Mouse (Mus musculus) heart, adult 8-10 months (tissue): ENCODE measurements around the gene Krtap16-1. TPM values are rescaled to one million over a fixed set of nuclear protein-coding genes. Genes with fewer than 3 reads are reported as not detected.

Source experiments
- DNase-seq: peaks from one replicate; pipeline ENCODE4 v3.0.0; 2022; ENCODE audit warnings: low spot score
- total RNA-seq, 4 experiments: library from RNA; stranded (reverse); gene quantifications; 2 replicates each; pipeline ENCODE4 v1.2.4; 2022

Krtap16-1 gene
- total RNA-seq, 4 experiments from 2014 or later: not detected

DNA sequence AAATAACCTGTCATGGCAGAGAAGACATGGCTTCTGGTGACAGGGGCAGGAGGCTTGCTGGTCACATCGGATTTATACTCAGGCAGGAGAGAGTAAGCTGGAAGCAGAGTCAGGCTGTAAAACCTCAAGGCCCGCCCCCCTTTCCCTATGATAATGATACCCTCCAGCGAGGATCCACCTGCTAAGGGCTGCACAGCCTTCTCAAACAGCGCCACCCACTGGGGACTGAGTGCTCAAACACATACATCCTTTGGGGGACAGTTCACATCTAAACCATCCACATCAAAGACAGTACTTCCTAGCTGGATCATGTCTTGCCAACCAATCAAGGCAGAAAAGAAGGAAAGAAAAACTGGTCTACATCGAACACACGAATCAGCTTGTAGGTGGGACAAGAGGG is 22.2 kb downstream of the Krtap16-1 start:
- no peak for DNase-seq

DNA sequence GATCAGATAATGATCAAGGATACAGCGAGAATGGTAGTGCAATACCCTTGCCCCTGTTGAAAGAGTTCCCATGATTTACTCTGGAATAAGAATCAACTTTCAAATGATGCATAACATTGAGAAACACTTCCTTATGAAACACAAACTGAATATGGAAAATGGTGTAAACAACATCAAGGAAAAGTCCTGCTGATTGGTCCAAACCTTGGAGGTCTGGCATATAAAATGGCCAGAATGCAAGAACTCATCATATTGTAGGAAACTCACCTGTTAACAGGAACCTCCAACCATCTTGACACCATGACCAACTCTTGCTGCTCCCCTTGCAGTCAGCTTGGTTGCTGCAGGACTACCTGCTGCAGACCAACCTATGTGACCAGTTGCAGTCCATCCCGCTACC is 38.2 kb downstream of the Krtap16-1 start, which contains the start of gene Krtap9-5:
Gene Krtap9-5 (plus strand): TSS at position 301 of the 400 bp plus-strand sequence.
- no peak for DNase-seq

DNA sequence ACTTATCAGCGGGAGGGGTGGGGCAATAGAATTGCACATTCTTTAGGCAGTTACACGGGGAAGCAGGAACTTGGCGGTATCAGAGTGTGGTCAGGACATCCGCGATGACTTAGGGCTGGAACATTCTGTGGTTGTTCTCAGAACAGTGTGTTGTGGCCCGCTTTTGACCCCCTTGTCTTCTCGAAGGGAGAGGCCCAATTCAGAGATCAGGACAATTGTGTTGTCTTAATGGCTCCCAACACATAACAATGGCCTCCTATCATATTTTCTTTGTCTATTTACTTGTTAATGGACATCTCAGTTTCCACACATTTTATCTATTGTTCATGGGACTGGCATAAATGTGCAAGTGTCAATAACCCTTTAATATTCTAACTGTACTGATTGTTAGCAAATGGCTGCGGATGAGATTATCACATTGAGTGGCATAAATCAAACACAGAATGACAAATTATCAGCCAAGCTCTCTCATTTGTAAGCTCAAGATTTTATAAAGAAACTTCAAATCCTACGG is 48.6 kb downstream of the Krtap16-1 start:
- DNase-seq: no peak

DNA sequence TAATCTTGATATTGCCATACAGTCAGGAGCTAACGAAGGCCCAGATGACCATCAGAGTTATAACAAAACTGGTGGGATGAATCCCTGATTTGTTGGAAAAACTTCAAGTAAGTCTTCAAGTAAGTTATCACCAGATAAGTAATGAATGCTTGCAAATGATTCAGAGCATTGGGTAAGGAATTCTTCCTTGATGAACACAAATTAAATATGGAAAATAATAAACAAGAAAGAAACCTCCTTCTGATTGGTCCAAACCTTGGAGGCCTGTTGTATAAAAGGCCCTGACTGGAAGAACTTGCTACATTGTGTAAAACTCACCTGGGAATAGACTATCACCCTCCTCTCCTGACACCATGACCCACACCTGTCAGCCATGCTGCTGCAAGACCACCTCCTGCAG is 50.4 kb downstream of the Krtap16-1 start, which contains the start of gene Krtap31-2:
Gene Krtap31-2 (plus strand): TSS at position 301 of the 400 bp plus-strand sequence.
- no peak for DNase-seq

Other genes starting within 250 kb of the Krtap16-1 start
- not detected for gene Gm11595, start 213.7 kb downstream of the Krtap16-1 start, total RNA-seq
- not detected for gene Krtap4-8, start 205.9 kb downstream of the Krtap16-1 start, total RNA-seq
- gene Krtap4-9, start 201.4 kb downstream of the Krtap16-1 start, total RNA-seq: not detected
- not detected for gene Gm11596, start 193.1 kb downstream of the Krtap16-1 start, total RNA-seq
- gene Gm11569, start 187.7 kb downstream of the Krtap16-1 start, total RNA-seq: not detected
- gene Gm11554, start 182.2 kb downstream of the Krtap16-1 start, total RNA-seq: not detected
- gene Krtap4-13, start 176.7 kb downstream of the Krtap16-1 start, total RNA-seq: not detected
- gene Gm11564, start 170.9 kb downstream of the Krtap16-1 start, total RNA-seq: not detected
- gene 2300003K06Rik, start 148.5 kb downstream of the Krtap16-1 start, total RNA-seq: not detected
- gene Krtap4-16, start 135.0 kb downstream of the Krtap16-1 start, total RNA-seq: not detected
- not detected for gene Gm11568, start 128.7 kb downstream of the Krtap16-1 start, total RNA-seq
- not detected for gene Gm11559, start 122.1 kb downstream of the Krtap16-1 start, total RNA-seq
- gene Krtap9-1, start 113.2 kb downstream of the Krtap16-1 start, total RNA-seq: not detected
- not detected for gene Gm11567, start 107.4 kb downstream of the Krtap16-1 start, total RNA-seq
- gene Krtap31-1, start 78.7 kb downstream of the Krtap16-1 start, total RNA-seq: not detected
- gene Gm11565, start 71.8 kb downstream of the Krtap16-1 start, total RNA-seq: not detected
- gene Krtap31-2, start 50.3 kb downstream of the Krtap16-1 start, total RNA-seq: not detected
- not detected for gene Krtap9-5, start 38.1 kb downstream of the Krtap16-1 start, total RNA-seq
- gene Krtap29-1, start 7.5 kb downstream of the Krtap16-1 start, total RNA-seq: not detected
- gene Krtap17-1, start 7.4 kb upstream of the Krtap16-1 start, total RNA-seq: not detected
- not detected for gene Krt33a, start 29.6 kb upstream of the Krtap16-1 start, total RNA-seq
- gene Krt33b, start 43.3 kb upstream of the Krtap16-1 start, total RNA-seq: not detected
- gene Krt34, start 55.0 kb upstream of the Krtap16-1 start, total RNA-seq: not detected
- not detected for gene Krt31, start 64.0 kb upstream of the Krtap16-1 start, total RNA-seq
- not detected for gene Krt32, start 101.6 kb upstream of the Krtap16-1 start, total RNA-seq
- not detected for gene Krt35, start 109.6 kb upstream of the Krtap16-1 start, total RNA-seq
- not detected for gene Krt36, start 119.0 kb upstream of the Krtap16-1 start, total RNA-seq
- gene Krt13, start 135.0 kb upstream of the Krtap16-1 start, total RNA-seq: not detected
- under 1 TPM in 1 of 4 experiments, not detected in 3; 0.92 TPM for gene Krt15, start 149.3 kb upstream of the Krtap16-1 start, total RNA-seq
- gene Krt19, start 162.1 kb upstream of the Krtap16-1 start, total RNA-seq: 1 to 10 TPM; 4.6 to 9.6 (median 6.7) TPM
- gene Krt9, start 206.6 kb upstream of the Krtap16-1 start, total RNA-seq: not detected
- under 1 TPM in 2 of 4 experiments, not detected in 2; 0.25 to 0.63 TPM for gene Krt14, start 221.0 kb upstream of the Krtap16-1 start, total RNA-seq